Mouse (Mus musculus) A20 (cell line): ENCODE results near the gene Pla2g15.

Experiments
- DNase-seq: peaks from one replicate; pipeline ENCODE4 v3.0.0-alpha.2; 2011; ENCODE audit warnings: low read depth, low spot score

The Pla2g15 gene

DNA sequence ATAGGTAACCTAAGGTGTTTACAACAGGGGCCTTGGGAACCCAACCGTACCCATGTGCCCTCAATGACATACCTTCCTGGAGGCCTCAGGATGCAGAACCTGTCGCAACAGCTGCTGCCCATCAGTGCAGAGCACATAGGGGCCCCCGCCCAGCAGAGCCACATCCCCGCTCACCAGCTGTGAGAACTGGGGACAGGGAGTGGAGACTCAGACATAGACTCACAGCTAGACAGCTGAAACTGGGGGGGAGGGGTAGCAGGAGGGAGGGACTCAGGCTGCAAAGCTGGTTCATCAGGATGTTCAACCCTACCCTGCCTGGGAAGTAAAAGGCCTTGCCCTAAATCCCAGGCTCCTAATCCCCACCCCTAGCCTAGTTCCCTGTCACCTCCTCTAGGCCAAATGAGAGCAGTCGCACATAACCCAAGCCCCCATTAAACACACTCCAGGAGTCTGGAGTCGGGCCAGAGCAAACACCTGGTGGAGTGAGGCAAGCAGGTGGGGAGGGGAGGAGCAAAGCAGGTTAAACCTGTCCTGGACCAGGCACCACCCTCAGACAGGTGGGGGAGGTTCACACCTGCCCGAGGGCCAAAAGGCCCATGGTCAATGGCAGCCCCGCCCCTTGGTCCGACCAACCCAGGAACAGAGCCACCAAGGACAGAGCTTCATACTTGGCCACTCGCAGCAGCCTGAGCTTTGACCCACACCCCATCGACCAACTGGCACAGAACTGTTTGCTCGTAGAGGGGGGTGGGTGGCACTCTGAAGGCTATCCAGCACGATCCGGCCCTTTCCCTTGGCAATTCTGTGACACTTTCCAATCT lies 15.2 kb upstream of the Pla2g15 start:
- DNase-seq, result no peak

DNA sequence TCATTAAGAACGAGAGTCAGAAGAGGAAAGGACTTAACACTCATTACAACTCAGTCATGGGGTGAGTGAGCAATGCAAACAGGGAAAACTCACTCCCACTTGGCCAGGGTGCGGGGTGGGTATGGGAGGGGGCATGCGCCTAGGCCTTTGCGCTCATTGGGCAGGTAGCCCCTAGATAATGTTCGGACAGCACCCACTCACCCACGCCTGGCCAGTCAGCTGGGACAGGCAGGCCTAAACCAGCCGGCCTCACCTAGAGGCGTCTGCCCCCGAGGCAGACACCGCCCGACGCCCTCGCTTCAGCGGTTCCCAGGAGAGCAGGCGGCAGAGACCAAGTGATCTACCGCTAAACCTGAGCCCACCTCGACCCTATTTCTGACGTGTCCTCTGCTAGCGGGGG lies 14.5 kb upstream of the Pla2g15 start:
- no peak for DNase-seq

DNA sequence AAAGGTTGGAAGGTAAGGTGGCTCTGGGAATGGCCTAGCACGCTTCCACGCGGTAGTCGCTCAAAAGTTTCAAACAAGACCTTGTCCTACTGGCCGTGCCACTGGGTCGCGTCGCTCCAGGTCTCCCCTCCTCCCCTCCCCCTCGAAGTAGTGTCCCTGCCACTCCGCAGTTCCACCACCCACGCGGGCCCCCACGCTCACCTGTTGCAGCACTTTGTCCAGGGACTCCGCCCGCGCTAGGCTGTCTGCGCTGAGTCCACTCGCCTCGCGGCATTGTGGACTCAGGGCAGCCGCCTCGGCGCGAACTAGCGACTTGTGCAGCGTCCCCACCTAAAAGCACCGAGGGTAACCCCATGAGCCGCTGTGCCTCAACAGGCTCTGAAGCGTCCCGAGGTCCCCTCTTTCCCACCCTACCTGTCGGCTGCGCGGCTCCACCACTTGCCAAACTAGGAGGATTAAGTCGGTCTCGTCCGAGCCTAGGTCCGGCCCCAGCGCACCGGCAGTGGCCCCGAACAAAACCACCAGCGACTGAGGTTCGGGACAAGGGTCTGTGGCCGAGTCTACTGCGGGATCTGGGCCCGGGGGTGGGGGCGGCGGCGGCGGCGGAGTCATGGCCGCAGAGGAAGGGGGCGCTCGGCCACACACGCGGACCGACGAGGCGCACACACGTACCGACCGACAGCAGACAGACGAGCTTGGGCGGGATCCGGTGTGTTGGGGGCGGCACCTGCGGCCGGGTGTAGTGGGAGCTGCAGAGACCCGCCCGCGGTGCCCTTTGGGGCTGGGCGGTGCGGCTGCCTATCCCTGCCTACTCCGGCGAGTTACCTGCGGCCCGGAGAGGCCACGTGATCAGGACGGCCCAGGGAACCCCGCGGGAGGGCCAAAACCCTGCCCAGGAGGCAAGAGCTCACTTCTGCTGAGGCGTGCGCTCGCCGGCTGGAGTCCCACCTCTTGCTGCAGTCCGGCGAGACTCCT lies 13.8 kb upstream of the Pla2g15 start, which contains the start of gene Esrp2:
Gene Esrp2, minus strand, starts transcription at position 819 of the 975 bp plus-strand sequence.
- no peak for DNase-seq

DNA sequence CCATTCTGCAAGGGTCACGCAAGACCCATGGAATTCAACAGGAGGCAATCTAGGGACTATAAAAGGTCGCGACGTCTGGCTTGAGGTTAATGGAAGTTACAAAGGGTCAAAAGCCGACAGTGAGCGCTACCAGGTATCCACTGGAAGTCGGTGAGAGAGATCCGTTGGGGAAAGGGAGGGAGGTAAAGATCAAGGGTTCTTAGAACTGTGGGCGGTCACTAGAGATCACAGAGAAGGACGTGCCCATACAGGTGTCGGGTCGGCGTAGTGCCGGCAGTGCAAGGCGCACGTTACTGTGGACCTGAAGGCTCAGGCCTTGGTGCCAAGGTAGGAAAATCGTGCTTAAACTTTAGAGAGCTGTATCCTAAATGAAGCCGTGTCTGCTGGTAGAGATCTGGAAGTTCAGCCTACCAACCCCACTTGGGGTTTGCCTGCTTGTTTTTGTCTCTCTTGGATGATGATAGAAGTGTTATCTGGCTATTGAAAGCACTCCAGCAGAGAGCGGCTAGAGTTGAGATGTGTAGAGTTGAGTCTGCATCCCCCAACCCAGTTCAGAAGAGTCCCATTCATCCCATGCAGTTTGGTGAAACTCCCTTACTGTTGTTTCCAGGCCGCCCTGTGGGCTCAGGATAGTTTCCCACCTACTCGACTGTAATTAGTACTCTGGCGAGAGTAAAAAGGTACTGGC lies 12.8 kb upstream of the Pla2g15 start:
- no peak for DNase-seq

DNA sequence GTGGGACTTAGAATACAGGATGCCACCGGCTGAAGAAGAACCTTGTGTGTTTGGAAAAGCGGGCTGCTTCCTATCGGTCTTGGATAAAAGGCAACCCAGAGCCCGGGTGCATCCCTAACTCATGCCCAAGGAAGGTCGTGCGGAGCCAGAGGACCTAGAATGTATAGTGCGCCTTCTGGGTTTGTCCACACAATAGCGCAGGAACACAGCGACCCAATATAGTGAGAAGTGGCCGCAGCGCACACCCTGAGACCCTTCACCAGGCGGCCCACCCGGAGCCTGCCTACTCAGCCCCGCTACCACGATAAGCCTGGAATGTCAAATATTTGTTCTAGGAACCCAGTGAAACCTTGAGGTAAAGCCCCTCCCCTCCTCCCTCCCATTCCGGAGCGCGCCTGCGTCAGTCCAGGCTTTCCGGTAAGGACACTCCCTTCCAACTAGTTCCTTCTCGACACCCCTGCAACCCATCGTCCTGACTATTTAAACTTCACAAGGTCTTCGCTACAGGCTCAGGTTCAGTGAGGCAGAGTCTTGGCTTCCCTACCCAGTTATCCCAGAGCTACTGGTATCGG lies 12.2 kb upstream of the Pla2g15 start:
- no peak for DNase-seq

DNA sequence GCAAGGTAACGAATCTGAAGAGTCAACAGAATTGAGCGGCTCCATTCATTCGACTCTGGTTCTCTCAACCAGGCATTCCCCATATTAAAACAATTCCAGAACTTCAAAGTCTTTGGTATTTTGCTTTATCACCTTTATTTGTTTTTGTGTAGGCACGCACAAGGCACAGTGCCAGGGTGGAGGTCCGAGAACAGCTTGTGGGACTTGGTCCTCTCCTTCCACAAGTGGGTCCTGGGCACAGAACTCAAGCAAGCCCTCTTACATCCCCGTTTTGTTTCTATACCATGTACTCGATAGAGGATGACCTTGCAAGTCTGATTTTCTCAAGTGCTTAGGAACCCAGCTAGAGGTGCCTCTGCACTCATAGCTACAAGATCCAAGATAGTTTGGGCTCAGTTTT lies 11.6 kb upstream of the Pla2g15 start:
- no peak for DNase-seq

DNA sequence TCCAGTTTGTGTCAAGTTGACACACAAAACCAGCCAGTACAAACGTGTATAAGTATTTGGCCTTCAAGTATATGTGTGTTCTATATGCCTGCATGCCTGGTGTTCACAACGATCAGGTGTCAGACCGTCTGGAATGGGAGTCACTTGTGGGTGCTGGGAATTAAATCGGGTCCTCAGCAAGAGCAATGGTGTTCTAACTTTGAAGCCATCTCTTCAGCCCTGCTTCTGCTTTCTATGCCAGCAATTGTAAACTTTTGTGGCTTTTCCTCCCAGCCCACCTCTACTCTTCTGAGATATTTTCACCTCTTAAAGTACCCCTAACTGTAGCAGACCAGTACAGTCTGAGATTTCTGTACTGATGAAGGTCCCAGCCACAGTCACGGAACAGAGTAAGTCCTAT lies 10.0 kb upstream of the Pla2g15 start:
- DNase-seq, result no peak

DNA sequence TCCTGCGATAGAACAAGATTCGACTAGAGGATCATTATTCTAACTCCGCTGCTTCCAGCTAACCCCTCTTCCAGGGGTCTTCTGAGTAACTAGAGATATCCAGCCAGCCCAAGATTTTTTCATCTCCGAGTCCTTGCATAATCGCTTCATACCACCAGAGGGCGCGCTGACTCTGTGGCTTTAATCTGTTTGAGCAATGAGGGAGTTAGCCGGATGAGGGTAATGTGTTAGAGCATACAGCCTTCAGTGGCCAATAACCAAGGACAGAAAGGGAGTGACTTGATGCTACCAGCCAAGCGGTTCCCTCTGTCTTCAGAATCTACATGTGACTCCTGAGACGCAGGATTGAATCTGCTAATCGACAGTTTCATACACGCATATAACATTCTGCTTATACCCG lies 9.4 kb upstream of the Pla2g15 start:
- peak; percentile 83 for DNase-seq

DNA sequence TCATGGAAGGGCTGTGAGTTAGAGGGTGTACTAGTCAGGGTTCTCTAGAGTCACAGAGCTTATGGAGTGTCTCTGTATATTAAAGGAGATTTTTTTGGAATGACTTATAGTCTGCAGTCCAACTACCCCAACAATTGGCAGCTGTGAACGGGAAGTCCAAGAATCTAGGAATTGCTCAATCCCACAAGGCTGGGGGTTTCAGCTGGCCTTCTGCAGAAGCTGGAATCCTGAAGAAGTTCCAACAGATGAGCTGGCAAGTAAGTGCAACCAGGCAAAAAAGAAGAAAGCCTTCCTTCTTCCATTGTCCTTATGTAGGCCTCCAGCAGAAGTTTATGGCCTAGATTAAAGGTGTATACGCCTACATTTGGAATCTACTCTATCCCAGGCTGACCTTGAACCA lies 4.9 kb upstream of the Pla2g15 start:
- DNase-seq, result no peak

DNA sequence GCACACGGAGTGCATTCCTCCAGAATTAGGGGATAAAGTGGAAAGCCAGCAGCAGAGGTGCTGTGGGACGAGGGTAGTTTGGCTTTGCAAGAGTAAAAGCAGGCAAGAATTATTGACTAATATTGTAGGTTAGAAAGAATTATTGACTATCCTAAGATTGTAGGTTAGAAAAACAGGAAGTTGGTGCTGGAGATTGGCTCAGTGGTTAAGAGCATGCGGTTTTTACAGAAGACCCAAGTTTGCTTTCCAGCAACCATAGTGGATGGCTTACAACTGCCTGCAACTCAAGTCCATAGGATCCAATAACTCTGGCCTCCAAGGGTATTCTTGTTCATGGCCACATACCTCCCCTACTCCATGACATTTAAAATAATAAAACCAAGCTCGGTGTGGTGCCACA lies 4.2 kb upstream of the Pla2g15 start:
- DNase-seq, result no peak

DNA sequence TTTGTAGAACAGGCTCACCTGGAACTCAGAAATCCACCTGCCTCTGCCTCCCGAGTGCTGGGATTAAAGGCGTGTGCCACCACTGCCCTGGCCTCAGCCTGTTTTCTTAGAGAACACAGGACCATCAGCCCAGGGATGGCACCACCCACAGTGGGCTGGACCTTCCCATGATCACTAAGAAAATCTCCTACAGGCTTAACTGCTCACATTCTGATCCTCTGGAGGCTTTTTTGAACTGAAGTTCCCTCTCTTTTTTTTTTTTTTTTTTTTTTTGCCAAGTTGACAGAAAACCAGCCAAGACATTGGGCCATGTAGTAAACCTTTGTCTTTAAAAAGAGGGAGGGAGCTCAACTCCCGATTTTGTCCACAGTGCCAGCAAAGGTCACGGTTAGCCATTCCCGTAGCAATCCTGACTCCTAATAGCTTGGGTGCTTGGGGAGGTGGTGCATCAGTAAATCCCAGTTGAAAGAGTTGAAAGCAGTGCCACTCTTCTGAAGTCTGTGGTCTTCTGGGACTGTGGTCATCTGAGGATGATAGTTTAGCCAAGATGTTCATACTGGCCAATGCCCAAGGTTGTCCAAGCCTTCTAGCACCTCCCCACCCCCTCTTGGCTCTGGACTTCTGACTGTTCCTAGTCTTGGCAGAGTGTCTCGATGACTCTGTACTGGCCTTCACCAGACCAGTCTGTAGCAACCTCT lies 2.2 kb upstream of the Pla2g15 start:
- DNase-seq, result no peak

DNA sequence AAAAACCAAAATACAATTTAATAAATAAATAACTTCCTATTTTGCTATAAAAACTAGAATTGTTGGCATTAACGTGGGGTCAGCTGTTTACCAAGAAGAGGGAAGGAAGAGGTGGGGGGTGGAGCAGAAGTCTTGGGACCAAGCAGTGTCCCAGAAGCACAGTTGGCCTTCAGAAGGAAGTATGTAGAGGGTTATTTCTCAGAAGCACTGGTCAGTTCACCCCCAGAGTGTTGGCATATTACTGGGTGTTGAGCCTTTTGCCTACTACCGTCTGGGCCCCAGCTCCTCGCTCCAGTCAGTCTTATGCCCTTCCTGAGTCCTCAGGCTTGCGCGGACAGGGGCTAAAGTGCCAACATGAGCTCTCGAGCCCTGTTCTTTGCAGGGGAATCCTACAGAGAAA lies 1.2 kb upstream of the Pla2g15 start:
- no peak for DNase-seq

DNA sequence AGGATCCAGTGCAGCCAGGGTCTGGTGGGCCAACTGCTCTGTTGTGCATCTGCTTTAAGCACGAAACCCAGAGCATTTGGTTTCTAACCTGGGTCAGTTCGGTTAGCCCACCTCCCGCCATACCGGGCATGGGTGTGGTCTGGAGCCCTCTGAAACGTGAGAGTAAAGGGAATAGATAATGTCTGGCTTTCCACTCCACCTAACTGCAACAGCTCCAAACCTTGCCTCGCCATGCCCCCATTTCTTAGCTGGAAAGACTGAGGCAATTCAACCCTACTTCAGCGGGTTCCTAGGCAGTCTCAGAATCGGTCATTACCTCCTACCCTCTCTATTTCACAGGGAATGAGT lies 428 bp downstream of the Pla2g15 start:
- no peak for DNase-seq

DNA sequence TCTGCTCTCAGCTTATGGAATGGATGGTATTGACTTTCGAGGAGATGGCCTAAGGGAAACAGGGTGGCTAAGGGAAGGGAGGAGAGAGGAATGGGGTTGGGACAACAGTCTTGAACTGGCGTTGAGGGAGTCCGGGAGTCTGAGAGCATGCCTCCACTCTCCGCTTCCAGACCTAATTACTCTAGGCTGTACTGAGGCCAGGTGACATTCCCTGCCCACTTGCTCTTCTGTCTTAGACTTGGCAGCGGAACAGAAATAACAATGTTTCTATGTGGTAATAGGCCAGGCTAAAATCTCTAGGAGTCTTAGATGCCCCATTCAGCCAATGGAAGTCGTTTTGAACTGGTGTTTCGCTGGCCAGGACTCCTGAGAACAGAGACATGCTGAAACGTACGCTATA lies 842 bp downstream of the Pla2g15 start:
- no peak for DNase-seq

DNA sequence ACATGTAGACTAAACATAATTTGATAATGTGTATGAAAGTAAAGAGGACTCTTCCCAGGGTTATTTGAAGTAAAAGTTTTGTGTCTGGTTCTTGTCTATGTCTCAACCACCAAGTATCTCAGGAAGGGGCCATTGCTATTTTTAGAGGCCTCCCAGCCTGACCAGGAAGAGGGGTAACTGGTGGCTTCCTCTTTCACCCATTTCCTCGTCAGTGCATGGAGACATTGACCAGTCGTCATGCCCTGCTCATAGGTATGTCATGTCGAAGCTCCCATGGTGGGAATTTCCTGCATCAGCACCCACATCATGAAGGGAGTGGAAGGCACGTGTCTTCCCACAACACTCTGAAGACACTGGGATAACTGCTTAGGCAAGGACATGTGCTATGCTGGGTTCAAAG lies 2.7 kb downstream of the Pla2g15 start:
- DNase-seq, result no peak

DNA sequence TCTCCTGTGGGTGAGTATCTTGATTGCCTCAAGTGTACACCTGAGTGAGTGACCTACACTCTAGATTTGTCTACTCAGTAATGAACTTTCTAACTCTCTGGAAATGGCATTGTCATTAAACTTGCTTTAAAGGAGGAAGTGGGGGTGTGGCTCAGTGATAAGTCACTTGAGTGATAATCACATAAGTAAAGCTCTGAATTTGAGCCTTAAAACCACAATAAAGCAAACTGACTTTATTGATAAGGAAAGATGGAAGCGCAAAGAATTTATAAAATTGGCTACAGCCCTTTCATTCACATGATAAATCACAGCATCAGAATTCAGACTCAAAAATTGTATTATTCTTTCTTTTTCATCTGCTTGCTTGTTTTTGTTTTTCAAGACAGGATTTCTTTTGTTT lies 7.2 kb downstream of the Pla2g15 start:
- no peak for DNase-seq

DNA sequence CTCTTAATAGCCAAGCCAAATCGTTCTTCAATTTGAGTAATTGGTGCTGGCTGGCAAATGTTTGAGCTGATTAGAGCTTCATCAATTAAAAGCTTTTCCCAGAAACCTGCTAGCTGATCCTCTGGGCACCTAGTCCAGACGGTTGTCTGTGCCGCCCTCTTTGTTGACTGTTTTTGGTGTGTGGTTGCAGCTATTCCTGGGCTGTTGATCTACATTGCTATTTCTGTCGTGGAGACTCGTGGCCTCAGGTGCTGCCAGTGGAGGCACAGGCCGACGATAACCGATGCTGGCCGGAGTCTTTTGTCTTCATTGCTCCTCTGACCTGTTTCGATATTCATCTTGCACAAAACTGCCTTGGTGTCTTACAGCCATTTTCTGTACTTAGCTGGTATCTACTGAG lies 8.2 kb downstream of the Pla2g15 start:
- no peak for DNase-seq

DNA sequence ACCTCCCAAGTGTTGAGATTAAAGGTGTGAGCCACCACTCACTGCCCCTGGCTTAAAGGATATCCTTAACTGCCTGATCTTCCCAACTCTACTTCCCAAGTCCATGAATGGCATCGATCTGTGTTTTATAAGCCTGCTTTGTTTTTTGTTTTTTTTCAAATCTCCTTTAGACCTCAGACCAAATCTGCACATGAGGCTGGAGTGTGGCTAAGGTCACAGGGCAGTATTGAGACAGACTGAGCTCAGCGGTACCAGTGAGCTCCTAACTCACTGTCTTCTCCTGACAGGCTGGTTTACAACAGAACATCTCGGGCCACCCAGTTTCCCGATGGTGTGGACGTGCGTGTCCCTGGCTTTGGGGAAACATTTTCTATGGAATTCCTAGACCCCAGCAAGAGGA lies 9.7 kb downstream of the Pla2g15 start:
- no peak for DNase-seq

DNA sequence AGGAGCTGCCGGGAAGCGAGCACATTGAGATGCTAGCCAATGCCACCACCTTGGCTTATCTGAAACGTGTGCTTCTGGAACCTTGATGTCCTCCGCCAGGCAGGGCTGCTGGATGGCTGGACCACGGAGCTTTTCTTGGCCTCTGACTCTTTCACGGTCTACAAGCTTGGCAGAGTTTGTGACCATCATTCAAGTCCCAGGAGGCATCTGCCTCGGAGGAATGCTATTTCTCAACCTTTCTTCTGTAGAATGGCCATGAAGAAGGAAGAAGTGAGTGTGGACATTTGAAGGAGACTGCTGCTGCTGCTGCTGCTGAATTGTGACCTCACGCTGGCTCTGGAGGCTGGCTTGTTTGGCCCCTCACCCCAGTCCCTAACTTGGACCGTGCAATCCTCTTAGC lies 13.1 kb downstream of the Pla2g15 start:
- no peak for DNase-seq

DNA sequence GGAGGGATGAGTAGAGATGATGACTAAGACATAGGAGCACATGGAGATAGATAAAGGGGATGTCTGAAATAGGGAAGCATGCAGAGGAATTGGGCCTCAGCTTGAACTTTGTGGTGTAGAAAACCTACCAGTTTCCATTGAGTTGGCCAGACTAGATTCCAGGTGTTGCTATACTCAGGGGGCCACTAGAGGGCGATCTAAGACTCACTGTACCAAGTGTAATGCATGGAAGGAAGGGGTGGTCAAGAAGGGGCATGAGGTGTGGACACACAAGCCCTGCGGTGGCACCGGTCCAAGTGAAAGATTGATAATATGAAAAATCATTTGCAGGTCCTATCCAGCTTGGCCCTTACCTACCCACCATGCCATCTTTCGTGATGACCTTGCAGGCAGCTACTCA lies 15.3 kb downstream of the Pla2g15 start:
- peak; percentile 74 for DNase-seq

DNA sequence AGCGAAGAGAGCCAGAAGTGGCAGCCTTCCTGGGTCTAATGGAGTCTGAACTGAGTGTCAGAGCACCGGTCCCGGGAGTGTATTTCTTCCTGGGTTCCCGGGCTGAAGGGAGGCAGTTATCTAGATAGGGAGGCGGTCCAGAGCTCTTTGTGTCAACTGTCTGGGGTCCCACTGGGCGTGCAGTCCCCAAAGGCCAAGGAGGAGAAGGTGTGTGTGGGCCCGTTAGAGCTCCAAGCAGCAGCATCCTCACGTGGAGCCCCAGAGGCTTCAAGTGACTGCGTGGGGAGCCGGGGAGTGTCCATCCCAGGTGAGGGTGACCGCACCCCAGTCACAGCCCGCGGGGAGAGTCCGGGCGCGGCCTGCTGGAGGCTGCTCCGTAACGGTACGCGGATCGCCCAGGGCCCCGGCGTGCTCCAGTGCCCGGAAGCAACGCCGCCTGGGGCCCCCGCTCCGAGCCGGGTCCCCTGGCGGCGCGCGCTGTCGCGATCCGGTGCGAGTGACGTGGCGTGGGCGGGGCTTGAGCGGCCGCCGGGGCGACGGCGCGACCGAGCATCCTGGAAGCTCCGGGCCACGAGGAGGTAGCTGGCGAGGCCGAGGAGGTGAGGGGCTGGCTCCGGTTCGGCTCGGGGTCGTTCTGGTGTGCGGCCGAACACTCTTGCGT lies 18.3 kb downstream of the Pla2g15 start, which contains the start of gene Slc7a6:
Gene Slc7a6, plus strand, starts transcription at position 502 of the 661 bp plus-strand sequence.
- peak; percentile 91 for DNase-seq
